Mouse (Mus musculus) heart, embryonic 14.5 days (tissue): ENCODE results near the gene Gm5039. TPM values are rescaled to one million over a fixed set of nuclear protein-coding genes. Genes with fewer than 3 reads are reported as not detected.
A peak's percentile ranks its signal among the peaks of the same experiment; 100 is the strongest.
"Not testable (repeated sequence)": the region's sequence is repeated elsewhere in the genome, so short reads cannot be mapped to it uniquely, and the experiment has no call there.

Source experiments
- ATAC-seq: fragments of 200-750 bp; cut with Nextera tagmentation; 2 replicates; pipeline ENCODE4 v1.8.0; 2017; ENCODE audit warnings: low read depth, moderate TSS enrichment; ENCODE audit not compliant: insufficient number of reproducible peaks, insufficient read depth, low FRiP score
- H3K27ac ChIP-seq, 2 experiments: fragments of 200-500 bp in 1 of 2; fragments of 300-500 bp in 1 of 2; sonication (generic) in 1 of 2; replicated peaks in 1 of 2; 2 replicates each; pipeline ENCODE4 v1.5.1; 2012 to 2014; ENCODE audit warnings: low read depth in 2 of 2, low read length in 2 of 2, control low read depth in 1 of 2, mild to moderate bottlenecking in 1 of 2, mixed read lengths in 1 of 2; ENCODE audit not compliant: control insufficient read depth in 1 of 2, insufficient read depth in 1 of 2
- H3K27me3 ChIP-seq: fragments of 300-500 bp; sonication (generic); 2 replicates; pipeline ENCODE4 v1.6.1; 2014; ENCODE audit warnings: mild to moderate bottlenecking, low read length, control low read depth; ENCODE audit not compliant: control insufficient read depth, insufficient read depth
- H3K36me3 ChIP-seq: fragments of 300-500 bp; sonication (generic); 2 replicates; pipeline ENCODE4 v1.6.1; 2014; ENCODE audit warnings: mild to moderate bottlenecking, control low read depth, low read length, mixed read lengths; ENCODE audit not compliant: control insufficient read depth, insufficient read depth
- H3K4me1 ChIP-seq, 2 experiments: fragments of 200-500 bp in 1 of 2; fragments of 300-500 bp in 1 of 2; sonication (generic) in 1 of 2; 2 replicates each; pipeline ENCODE4 v1.6.1; 2012 to 2014; ENCODE audit warnings: low read length in 2 of 2, control low read depth in 1 of 2, mixed read lengths in 1 of 2; ENCODE audit not compliant: control insufficient read depth in 2 of 2, insufficient read depth in 2 of 2
- H3K4me2 ChIP-seq: fragments of 300-500 bp; sonication (generic); 2 replicates; pipeline ENCODE4 v1.6.1; 2014; ENCODE audit warnings: mild to moderate bottlenecking, low read length
- H3K4me3 ChIP-seq, 2 experiments: fragments of 200-500 bp in 1 of 2; fragments of 300-500 bp in 1 of 2; sonication (generic) in 1 of 2; 2 replicates each; pipeline ENCODE4 v1.5.1; 2012 to 2014; ENCODE audit warnings: low read length in 2 of 2, mild to moderate bottlenecking in 2 of 2, control low read depth in 1 of 2, low read depth in 1 of 2, moderate library complexity in 1 of 2; ENCODE audit not compliant: control insufficient read depth in 1 of 2, insufficient read depth in 1 of 2
- H3K9ac ChIP-seq: fragments of 300-500 bp; sonication (generic); 2 replicates; pipeline ENCODE4 v1.6.1; 2014; ENCODE audit warnings: mild to moderate bottlenecking, low read length
- H3K9me3 ChIP-seq: fragments of 300-500 bp; sonication (generic); 2 replicates; pipeline ENCODE4 v1.6.1; 2016; ENCODE audit warnings: low read length, control low read depth; ENCODE audit not compliant: control insufficient read depth
- WGBS: fragments of 180-500 bp; shearing (Covaris S2); extraction: QIAGEN DNeasy Blood & Tissue Kit; methylation state at CpG from one replicate; pipeline ENCODE4 v1.1.7; 2014; 5-methylcytosine and 5-hydroxymethylcytosine counted together
- polyA plus RNA-seq: library from polyadenylated mRNA; unstranded; fragments of >200 nt; fragmentation: Nextera tagmentation; extraction: Ambion mirVana; gene quantifications from 2 replicates; pipeline ENCODE4 v1.2.1, GENCODE M21; 2014

The Gm5039 gene
- not detected in 2 replicates for polyA plus RNA-seq

GRCm38 (mm10) chr12:88323926-88324325 lies at the start of gene Gm5039:
TSS of gene Gm5039 (minus strand) at chr12:88324026.
- H3K4me1 ChIP-seq, H3K4me3 ChIP-seq, H3K36me3 ChIP-seq, H3K27ac ChIP-seq, H3K9ac ChIP-seq, H3K27me3 ChIP-seq, H3K9me3 ChIP-seq, ATAC-seq, H3K4me2 ChIP-seq: not testable (repeated sequence)
- 75% methylated on average over 2 of the region's 2 CpGs for WGBS

GRCm38 (mm10) chr12:88372018-88372417 lies 48.2 kb upstream of the Gm5039 start:
- H3K36me3 ChIP-seq: peaks cover 18% of the 10 kb centered on the region
- ATAC-seq: no peak
- no peak overlapping the region for H3K4me2 ChIP-seq
- H3K4me1 ChIP-seq: no peaks in the 10 kb centered on the region
- WGBS: 80% methylated on average over 5 of the region's 5 CpGs
- H3K4me3 ChIP-seq: no peak overlapping the region
- no peak overlapping the region for H3K9ac ChIP-seq
- H3K9me3 ChIP-seq: no peaks in the 10 kb centered on the region
- no peak overlapping the region for H3K27ac ChIP-seq
- no peaks in the 10 kb centered on the region for H3K27me3 ChIP-seq

GRCm38 (mm10) chr12:88370321-88370720 lies 46.5 kb upstream of the Gm5039 start:
- 14% methylated on average over 1 of the region's 1 CpGs for WGBS
- H3K27ac ChIP-seq, H3K9me3 ChIP-seq, ATAC-seq, H3K9ac ChIP-seq, H3K27me3 ChIP-seq, H3K4me3 ChIP-seq, H3K4me1 ChIP-seq, H3K4me2 ChIP-seq: not testable (repeated sequence)
- H3K36me3 ChIP-seq: peaks cover 18% of the 10 kb centered on the region

GRCm38 (mm10) chr12:88369690-88370089 lies 45.9 kb upstream of the Gm5039 start:
- WGBS: 69% methylated on average over 4 of the region's 4 CpGs
- H3K4me1 ChIP-seq, H3K4me3 ChIP-seq, H3K27ac ChIP-seq, ATAC-seq, H3K4me2 ChIP-seq, H3K9me3 ChIP-seq, H3K9ac ChIP-seq, H3K27me3 ChIP-seq: not testable (repeated sequence)
- H3K36me3 ChIP-seq: peaks cover 18% of the 10 kb centered on the region

- no peaks in the 10 kb centered on the region for H3K4me1 ChIP-seq
- 70% methylated on average over 4 of the region's 4 CpGs for WGBS
- H3K27ac ChIP-seq: no peak overlapping the region
- H3K36me3 ChIP-seq: peaks cover 18% of the 10 kb centered on the region
- no peak for ATAC-seq
- no peak overlapping the region for H3K9ac ChIP-seq
- no peak overlapping the region for H3K4me3 ChIP-seq
- H3K27me3 ChIP-seq: no peaks in the 10 kb centered on the region
- H3K4me2 ChIP-seq: no peak overlapping the region
- H3K9me3 ChIP-seq: no peaks in the 10 kb centered on the region
These were observed 44.8 kb upstream of the Gm5039 start for GRCm38 (mm10) chr12:88368618-88369017.

- Histone ChIP-seq H3K27ac (no peak overlapping the region), H3K9ac (no peak overlapping the region), H3K27me3 (no peaks in the 10 kb centered on the region), H3K9me3 (no peaks in the 10 kb centered on the region), H3K4me2 (no peak overlapping the region), H3K4me1 (no peaks in the 10 kb centered on the region), H3K36me3 (peaks cover 18% of the 10 kb centered on the region), H3K4me3 (no peak overlapping the region)
- ATAC-seq: no peak
- WGBS: 82% methylated on average over 4 of the region's 4 CpGs
These were observed 43.8 kb upstream of the Gm5039 start for GRCm38 (mm10) chr12:88367673-88368072.

- H3K4me2 ChIP-seq: peak overlapping the region; percentile 81
- ATAC-seq: no peak
- peak overlapping the region; percentile 84 for H3K9ac ChIP-seq
- no peaks in the 10 kb centered on the region for H3K9me3 ChIP-seq
- H3K36me3 ChIP-seq: no peaks in the 10 kb centered on the region
- no peaks in the 10 kb centered on the region for H3K4me1 ChIP-seq
- H3K27ac ChIP-seq: peak overlapping the region; percentile 63 to 69; a peak in 3 of 4 replicates
- H3K4me3 ChIP-seq: peak overlapping the region; percentile 71 to 79
- WGBS: 45% methylated on average over 9 of the region's 9 CpGs
- H3K27me3 ChIP-seq: no peaks in the 10 kb centered on the region
These were observed 37.3 kb upstream of the Gm5039 start for GRCm38 (mm10) chr12:88361120-88361445.

GRCm38 (mm10) chr12:88360441-88361119 lies 36.8 kb upstream of the Gm5039 start, which contains the start of gene Adck1:
TSS of gene Adck1 (plus strand) at chr12:88360554.
- WGBS: under 1% methylated on average over 38 of the region's 38 CpGs
- Histone ChIP-seq H3K27ac (peak within 1 kb of the TSS; percentile 63 to 69), H3K4me2 (peak within 1 kb of the TSS; percentile 81), H3K27me3 (no peaks in the 10 kb centered on the region), H3K9ac (peak within 1 kb of the TSS; percentile 84), H3K4me3 (peak within 1 kb of the TSS; percentile 71 to 79), H3K9me3 (no peaks in the 10 kb centered on the region), H3K36me3 (no peaks in the 10 kb centered on the region), H3K4me1 (no peaks in the 10 kb centered on the region)
- peak; percentile 91 for ATAC-seq
